Mouse (Mus musculus) CD4-positive, CD25-positive, alpha-beta regulatory T cell (primary cell): ENCODE measurements around the gene Srek1. TPM values are rescaled to one million over a fixed set of nuclear protein-coding genes. Genes with fewer than 3 reads are reported as not detected.

Source experiments
- polyA plus RNA-seq: library from polyadenylated mRNA; unstranded; fragments of 100-300 nt; shearing (Covaris generic); gene quantifications from one replicate; pipeline ENCODE4 v1.2.1, GENCODE M21; 2017

Gene Srek1
- polyA plus RNA-seq = 56.5 TPM

GRCm38 (mm10) chr13:103774119-103774757, at the start of gene Srek1:
Srek1 (minus strand) TSS chr13:103774608.

Other genes with a start within 250 kb of the Srek1 start
- gene Erbin, start 145.9 kb upstream of the Srek1 start, polyA plus RNA-seq = 110 TPM